Mouse (Mus musculus): ENCODE data around the gene Sox6.

- TF ChIP-seq POLR2A (IDR thresholded peaks at IDR 0.05; ENCODE audit: low read depth, low read length) (no peak), CTCF (IDR thresholded peaks at IDR 0.05; ENCODE audit: extremely low read depth, insufficient read depth, insufficient read length, insufficient replicate concordance) (no peak)
Measured at GRCm38 (mm10) chr7:115755272-115755671, 283.3 kb downstream of the Sox6 start.
